Mouse (Mus musculus) retina, embryonic 14.5 days (tissue): ENCODE results near the gene Fgfr2.

Experiments used
- DNase-seq: peaks from one replicate; pipeline ENCODE4 v3.0.0-alpha.2; 2015; ENCODE audit warnings: low spot score

The Fgfr2 gene

GRCm38 (mm10) chr7:133085408-133085807, 37.7 kb downstream of the Fgfr2 start:
- no peak for DNase-seq

GRCm38 (mm10) chr7:133083936-133084614, 39.1 kb downstream of the Fgfr2 start:
- no peak for DNase-seq

- no peak for DNase-seq
Observed at GRCm38 (mm10) chr7:133078929-133079328, 44.2 kb downstream of the Fgfr2 start.

GRCm38 (mm10) chr7:133074462-133075133, 48.6 kb downstream of the Fgfr2 start:
- DNase-seq: peak; percentile 38

GRCm38 (mm10) chr7:133073147-133073651, 50.0 kb downstream of the Fgfr2 start:
- DNase-seq: peak; percentile 12

- peak; percentile 64 for DNase-seq
Observed at GRCm38 (mm10) chr7:133072535-133072934, 50.6 kb downstream of the Fgfr2 start.

GRCm38 (mm10) chr7:133067321-133067841, 55.8 kb downstream of the Fgfr2 start:
- peak; percentile 60 for DNase-seq

GRCm38 (mm10) chr7:133066776-133067175, 56.4 kb downstream of the Fgfr2 start:
- DNase-seq: peak; percentile 65

GRCm38 (mm10) chr7:133062055-133062454, 61.1 kb downstream of the Fgfr2 start:
- no peak for DNase-seq

- no peak for DNase-seq
Observed at GRCm38 (mm10) chr7:133060170-133060569, 63.0 kb downstream of the Fgfr2 start.

GRCm38 (mm10) chr7:133059517-133060104, 63.5 kb downstream of the Fgfr2 start:
- no peak for DNase-seq

GRCm38 (mm10) chr7:133059150-133059509, 64.0 kb downstream of the Fgfr2 start:
- no peak for DNase-seq

- DNase-seq: no peak
Observed at GRCm38 (mm10) chr7:133058496-133059149, 64.5 kb downstream of the Fgfr2 start.

- DNase-seq: no peak
Observed at GRCm38 (mm10) chr7:133056924-133057323, 66.2 kb downstream of the Fgfr2 start.

- no peak for DNase-seq
Observed at GRCm38 (mm10) chr7:133054486-133054885, 68.7 kb downstream of the Fgfr2 start.

- DNase-seq: no peak
Observed at GRCm38 (mm10) chr7:133053757-133054156, 69.4 kb downstream of the Fgfr2 start.

- no peak for DNase-seq
Observed at GRCm38 (mm10) chr7:133052819-133053218, 70.3 kb downstream of the Fgfr2 start.

GRCm38 (mm10) chr7:133050681-133051080, 72.5 kb downstream of the Fgfr2 start:
- no peak for DNase-seq

- DNase-seq: no peak
Observed at GRCm38 (mm10) chr7:133048085-133048630, 75.0 kb downstream of the Fgfr2 start.

GRCm38 (mm10) chr7:133047287-133047686, 75.9 kb downstream of the Fgfr2 start:
- no peak for DNase-seq

- DNase-seq: no peak
Observed at GRCm38 (mm10) chr7:133044721-133045120, 78.4 kb downstream of the Fgfr2 start.

GRCm38 (mm10) chr7:133041784-133042183, 81.4 kb downstream of the Fgfr2 start:
- DNase-seq: no peak
